Mouse (Mus musculus) CH12F3 (cell line): Measurements from ENCODE around the gene Prn.

ENCODE experiments used
- in situ Hi-C: fragments of 300-500 bp; cut with MboI; formaldehyde crosslinking; loops from 2 replicates; pipeline ENCODE4 v1.14.3; 2020; ENCODE audit warnings: low sequenced_read_pairs

The Prn gene

GRCm38 (mm10) chr2:131948156-131948555 lies 38.4 kb downstream of the Prn start:
- in situ Hi-C loops, result no loop called here

DNA sequence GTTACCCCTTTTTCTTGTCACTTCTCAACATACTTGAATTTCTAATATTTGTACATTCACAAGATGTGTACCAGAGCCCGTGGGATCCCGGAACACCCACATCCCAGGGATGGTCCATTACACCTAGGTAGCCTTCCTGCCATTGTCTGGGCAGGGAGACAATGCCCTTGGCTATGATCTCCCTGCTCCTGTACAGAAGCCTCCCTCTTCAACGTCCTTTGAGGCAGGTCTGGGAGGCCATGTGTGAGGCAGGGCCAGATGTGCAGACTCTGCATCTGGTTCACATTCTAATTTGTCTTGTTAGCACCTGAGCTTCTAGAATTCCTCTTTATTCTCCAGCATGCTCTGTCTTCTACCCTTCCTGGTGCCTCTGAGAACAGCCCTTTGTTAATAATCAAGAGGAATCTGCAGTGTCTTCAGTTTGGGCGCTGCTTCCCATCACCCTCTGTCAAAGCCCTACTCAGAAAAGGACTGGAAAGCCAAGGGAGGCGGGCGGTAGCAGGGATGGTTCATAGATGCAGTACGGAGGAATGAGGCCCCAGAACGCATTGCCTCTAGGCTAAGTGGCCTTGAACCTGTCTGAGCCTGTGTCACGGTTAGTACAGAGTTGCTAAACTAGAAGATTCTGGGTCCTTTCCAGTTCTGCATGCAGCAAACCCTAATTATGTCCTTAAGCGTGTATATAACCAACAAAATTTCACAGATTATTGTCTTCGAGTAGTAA lies 39.3 kb downstream of the Prn start:
- in situ Hi-C loops, result no loop called here

DNA sequence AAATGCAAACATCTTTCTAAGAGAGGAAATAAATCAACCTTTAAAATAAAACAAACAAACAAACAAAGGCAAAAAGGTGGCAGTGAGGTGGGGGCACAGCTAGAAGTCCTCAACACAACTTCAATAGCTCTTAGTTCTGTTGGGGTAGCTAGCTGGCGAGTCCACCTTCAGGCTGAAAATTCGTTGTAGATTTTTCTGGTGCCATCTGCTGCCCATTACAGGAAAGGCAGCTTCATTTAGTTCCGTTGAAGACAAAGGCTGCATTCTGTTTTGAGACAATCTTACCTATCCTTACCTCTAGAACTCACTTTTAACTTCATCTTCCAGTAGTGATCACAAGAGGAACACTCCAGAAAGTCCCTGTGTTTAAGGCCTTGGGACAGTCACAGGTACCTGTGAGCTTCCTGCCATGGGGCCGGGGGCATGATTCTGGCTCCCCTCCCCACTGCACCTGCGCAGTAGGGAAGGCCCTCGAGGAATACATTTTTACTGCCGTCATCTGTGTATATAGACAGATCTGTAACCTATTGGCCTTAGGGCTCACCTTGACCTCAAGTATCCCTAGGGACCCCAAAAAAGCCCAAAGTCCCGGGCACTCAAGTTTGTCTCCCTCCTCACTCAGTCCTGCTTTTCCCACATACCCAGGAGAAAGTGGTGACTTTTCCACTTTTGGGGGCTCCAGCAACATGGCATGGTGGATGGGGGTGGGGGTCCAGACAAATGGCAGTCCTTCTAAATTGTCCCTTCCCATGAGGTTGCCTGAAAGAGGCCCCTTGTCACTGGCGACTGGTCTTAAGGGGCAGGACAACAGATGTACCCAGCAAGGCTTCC lies 40.2 kb downstream of the Prn start:
- in situ Hi-C loops, result no loop called here

DNA sequence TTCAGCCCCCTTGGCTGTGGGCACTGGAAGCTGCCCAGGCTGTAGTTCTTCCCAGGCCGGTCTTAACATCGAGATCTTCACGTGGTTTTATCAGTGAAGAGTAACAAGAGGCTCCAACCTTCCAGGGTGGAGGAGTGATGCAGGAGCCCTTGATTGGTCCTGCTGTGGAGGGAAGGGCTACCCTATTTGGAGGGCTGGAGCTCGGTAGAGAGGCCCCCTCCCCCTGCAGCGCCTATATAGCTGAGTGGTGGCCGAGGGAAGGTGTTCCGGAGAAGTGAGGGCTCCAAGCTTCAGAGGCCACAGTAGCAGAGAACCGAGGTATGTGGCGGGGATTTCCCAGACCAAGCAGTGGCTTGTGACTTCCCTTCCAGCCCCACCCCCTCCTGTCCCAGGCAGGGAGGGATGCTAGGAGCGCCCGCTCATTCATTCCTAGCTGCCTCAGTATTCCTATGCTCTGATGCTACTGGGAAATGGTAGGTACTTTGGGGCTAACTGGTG lies 40.9 kb downstream of the Prn start, which contains the start of gene Prnd:
Prnd (plus strand) TSS at position 264 of the 498 bp plus-strand sequence.
- in situ Hi-C loops, result no loop called here

- in situ Hi-C loops, result no loop called here
Observed at GRCm38 (mm10) chr2:131952456-131952855, 42.7 kb downstream of the Prn start.

- in situ Hi-C loops, result no loop called here
Observed at GRCm38 (mm10) chr2:131952961-131953538, 43.3 kb downstream of the Prn start.

DNA sequence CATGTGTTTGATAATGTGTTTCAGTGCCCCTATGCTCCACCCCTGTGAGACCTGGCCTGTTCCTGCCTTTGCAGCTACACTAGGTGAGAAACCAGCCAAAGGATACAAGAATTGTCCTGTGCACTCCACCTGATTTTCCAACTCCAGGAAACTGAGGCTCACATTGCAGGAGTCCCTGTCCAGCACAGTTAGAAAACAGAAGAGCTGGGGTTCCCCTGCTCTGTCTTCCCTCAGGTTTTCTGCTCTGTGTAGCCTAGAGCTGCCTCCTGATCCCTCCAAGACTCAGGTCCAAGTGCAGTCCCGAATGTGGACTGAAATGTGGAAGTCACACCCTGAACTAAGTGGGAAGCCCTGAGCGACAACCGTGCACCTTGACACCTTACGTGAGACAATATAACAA lies 44.0 kb downstream of the Prn start:
- in situ Hi-C loops, result no loop called here

DNA sequence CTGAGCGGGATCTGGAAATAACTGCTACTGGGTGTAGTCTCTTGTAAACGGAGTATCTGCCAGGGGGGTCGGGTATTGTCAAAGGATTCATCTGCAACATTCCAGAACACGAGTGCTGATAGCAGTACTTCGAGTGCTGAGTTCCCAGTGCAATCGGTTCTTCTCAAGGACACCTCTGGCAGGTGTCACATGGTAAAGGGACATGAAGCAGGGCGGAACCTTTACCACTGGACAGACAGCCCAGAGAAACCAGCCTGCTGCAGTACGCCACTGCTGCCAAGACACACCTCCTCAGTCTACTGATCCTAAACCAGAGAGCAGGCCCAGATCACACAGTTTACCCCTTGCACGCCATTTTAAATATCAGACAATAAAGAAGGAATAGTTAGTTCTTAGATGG lies 45.1 kb downstream of the Prn start:
- in situ Hi-C loops, result no loop called here

GRCm38 (mm10) chr2:131955264-131955663 lies 45.5 kb downstream of the Prn start:
- in situ Hi-C loops, result no loop called here

DNA sequence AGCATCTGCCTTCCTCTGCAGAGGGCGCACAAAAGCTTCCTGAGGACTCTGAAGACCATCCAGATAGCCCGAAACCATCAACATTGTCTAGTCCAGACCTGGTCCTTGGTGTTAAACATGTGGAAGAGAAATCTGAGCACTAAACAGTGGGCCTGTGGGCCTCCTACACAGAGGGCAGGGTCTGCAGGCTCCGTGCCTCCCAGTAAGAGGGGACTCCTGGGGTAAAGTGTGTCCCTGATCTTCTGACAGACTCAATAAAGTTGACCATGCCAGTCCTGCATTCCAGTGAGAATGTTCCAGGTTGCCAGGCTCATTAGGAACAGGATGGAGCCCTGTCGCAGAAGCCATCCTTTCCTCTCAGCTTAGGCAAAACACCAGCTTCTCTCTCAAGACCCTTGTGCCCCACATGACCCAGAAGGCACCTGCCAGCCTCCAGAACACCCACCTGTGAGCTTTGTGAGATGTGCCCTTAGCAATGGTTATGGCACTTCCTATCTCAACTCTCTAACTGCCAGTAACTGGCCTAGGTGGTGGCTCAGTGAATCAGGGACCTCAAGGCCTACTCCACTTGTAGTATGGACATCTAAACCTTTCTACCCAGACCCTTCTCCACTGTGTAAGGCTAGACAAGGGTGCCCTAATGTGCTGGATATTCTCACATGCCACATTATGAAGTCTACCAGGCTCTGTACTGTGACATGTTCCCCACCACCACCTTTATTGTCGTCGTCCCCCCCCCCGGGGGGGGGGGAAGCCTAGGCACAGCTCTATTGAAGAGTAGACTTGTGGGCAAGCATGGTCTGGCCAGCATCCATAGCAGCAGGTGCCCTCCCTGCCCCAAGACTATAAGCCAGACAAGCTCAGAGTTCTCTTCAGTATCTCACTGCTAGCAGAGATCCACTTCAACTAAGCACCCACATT lies 46.8 kb downstream of the Prn start:
- in situ Hi-C loops, result no loop called here

- in situ Hi-C loops, result no loop called here
Observed at GRCm38 (mm10) chr2:131957731-131958222, 48.0 kb downstream of the Prn start.

DNA sequence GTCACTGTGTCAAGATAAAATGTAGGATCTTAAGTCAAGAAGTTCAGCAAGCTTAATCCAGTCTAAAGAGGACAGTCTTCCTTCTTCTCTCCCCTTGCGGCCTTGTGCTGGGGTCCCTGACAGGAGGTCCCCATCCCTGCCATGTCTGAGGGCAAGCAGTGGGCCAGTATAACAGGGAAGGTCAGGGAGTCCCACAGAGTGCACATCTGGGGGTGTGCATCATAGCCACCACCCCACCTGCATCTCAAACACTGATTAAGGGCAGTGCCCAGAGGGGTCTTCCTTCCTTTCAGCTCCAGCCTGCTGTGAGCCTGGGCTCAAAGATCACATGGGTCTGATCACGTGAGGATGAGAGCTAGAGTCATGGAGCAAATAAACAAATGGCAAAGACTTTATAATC lies 51.9 kb downstream of the Prn start:
- in situ Hi-C loops, result no loop called here

GRCm38 (mm10) chr2:131970597-131970996 lies 60.8 kb downstream of the Prn start:
- in situ Hi-C loops, result no loop called here

- in situ Hi-C loops, result no loop called here
Observed at GRCm38 (mm10) chr2:131971098-131971497, 61.3 kb downstream of the Prn start.

DNA sequence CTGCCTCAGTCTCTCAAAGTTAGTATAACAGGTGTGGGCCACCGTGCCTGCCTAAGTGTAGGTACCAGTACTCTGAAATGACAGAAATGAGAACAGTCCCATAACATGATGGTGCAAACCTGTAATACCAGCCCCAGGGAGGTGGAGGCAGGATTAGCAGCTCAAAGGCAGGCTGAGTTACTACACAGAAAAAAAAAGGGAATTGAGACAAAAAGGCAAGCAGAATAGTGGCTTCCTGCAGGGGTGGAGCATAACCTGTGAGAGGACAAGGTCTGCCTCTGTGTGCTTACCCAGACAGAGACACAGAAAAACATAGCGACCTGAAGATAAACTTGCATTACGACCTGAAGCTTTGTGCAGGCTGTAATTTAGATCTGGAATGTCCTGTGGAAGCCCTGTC lies 66.9 kb downstream of the Prn start:
- in situ Hi-C loops, result no loop called here

DNA sequence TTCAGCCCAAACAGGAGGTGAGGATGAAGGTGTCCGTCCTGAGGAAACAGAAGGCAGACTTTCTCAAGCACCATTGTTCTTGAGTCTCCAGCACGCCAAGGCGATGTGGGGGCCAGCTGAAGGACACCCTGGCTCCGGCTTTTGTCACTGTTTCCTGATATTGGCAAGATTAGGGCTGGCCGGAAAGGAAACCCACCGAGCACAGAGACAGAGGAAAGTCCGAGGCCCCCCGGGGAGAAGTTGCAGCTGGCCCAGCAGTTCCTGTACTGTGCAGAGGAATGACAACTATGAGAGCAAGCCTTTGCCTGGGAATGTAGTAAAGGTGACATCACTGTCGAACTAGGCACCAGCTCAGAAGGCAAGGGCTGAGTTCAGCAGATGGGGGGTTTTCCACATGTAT lies 71.1 kb downstream of the Prn start:
- in situ Hi-C loops, result loop anchor here (10.0 kb wide), 1 partner anchor 264 kb away; the partner anchor contains the start of gene Tmem230

- in situ Hi-C loops, result loop anchor here (10.0 kb wide), 1 partner anchor 262 kb away; the partner anchor contains the start of gene Tmem230
Observed at GRCm38 (mm10) chr2:131982546-131983196, 72.9 kb downstream of the Prn start.

- in situ Hi-C loops, result loop anchor here (5.0 to 10.0 kb wide), 2 partner anchors 129 to 257 kb away; partner anchors contain the start of gene Tmem230
Observed at GRCm38 (mm10) chr2:131987950-131988349, 78.2 kb downstream of the Prn start.

DNA sequence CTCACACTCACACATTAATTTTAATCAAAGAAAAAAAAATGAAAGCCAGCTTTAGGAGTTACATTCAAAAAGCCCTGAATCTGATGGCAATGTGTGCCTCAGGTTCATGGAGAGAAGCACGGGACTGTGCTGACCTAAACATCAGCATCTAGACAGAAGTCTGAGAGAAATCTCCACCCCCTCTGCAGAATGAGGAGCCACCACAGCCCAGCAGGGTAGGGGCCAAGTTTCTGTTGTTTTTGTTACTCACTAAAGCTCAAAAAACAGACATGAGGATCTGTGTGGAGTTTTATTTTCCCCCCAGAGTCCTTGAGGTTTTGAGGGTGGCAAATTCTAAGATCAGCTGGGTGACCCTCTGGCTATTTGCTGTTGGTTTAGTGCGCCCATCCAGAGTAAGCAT lies 78.8 kb downstream of the Prn start:
- in situ Hi-C loops, result loop anchor here (5.0 to 10.0 kb wide), 2 partner anchors 129 to 256 kb away; partner anchors contain the start of gene Tmem230

DNA sequence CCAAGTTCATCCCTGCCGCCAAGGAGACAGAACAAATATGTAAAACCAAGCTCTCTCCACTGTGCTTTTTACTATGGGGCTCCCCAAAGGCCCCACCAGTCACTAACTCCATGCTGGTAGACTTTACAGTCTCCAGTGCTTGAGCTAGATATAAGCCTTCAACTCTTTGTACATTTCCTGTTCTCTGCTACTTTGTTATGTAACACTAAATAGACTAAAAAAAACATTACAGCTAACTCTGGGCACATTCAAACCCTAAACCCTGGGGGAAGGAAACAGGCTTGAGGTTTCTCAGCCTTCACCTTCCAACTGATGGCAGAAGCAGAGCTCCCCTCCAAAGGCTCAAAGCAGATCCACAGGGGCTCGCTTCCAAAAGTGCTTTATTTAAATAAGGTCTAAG lies 82.7 kb downstream of the Prn start:
- in situ Hi-C loops, result no loop called here
